Mouse (Mus musculus) gastrocnemius, adult 8-10 months (tissue): ENCODE measurements at regions not wholly inside any gene's neighbourhood (a gene's known extent, or its start where the extent isn't known, plus 50 kb on each side); places are given as distances from the start of the nearest gene placed in this dataset.

ENCODE experiments used
- DNase-seq, 2 experiments: peaks; one replicate each; pipeline ENCODE4 v3.0.0; 2022; ENCODE audit warnings: low spot score in 2 of 2

DNA sequence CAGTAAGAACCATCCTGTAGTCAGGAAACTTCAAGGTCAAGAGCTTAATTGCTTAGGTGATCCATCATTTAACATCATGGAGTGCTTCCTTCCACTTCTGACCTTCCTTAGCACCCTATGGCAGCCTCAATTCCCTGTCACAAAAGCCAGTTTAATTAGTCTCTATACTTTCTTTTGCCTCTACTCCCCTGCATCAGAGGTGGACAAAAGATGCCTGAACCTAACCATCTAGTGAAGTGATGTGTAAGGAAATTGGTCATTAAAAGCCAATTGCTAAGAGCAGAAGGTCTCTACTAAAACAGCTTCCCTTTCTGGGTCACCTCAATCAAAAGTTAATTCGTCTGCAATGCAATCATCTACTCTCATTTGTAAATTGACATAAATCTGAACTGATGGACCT lies 234.3 kb upstream of the Fbxl7 start:
- DNase-seq = no peak

- no peak for DNase-seq
These were observed 237.4 kb upstream of the Fbxl7 start for GRCm38 (mm10) chr15:27132761-27133160.

DNA sequence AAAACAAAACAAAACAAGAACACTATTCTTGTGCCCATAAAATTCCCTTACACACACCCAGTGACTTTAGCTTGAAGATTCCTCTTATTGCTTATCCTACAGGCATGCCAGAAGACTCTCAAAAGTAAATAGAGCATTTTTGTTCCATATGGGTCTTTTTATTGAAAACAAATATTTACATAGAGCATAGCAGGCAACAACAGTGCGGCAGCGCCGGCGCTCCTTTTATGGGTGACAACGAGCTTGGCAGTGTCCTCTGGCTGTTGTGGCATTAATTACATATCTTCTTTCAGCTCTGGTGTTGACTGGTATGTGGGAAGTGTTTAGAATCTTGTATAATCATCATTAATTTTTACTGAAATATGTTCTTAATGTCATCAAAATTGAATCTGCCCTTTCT lies 242.2 kb upstream of the Fbxl7 start:
- DNase-seq = no peak

GRCm38 (mm10) chr15:27145860-27146259 lies 250.5 kb upstream of the Fbxl7 start:
- no peak for DNase-seq

DNA sequence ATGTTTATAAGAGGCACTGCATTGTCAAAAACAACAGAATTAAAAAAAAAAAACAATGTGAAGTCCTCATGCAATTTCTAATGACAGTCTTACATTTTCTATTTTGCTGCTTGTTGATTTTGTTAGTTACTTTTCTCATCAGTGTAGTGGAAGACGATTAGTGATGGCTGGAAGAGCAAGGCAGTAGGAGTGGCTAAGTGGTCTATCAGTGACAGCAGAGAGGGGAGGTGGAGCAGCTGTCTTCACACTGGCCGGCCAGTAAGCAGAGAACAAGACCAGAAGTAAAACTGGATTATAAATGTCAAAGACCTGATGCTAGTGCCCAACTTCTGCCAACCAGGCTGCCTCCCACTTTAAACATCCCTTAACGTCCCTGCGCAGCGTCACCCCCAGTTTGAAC lies 265.6 kb upstream of the Fbxl7 start:
- DNase-seq = no peak

- DNase-seq = no peak
These were observed 272.1 kb upstream of the Fbxl7 start for GRCm38 (mm10) chr15:27167484-27167883.

- DNase-seq = no peak
These were observed 274.5 kb upstream of the Fbxl7 start for GRCm38 (mm10) chr15:27169846-27170245.

DNA sequence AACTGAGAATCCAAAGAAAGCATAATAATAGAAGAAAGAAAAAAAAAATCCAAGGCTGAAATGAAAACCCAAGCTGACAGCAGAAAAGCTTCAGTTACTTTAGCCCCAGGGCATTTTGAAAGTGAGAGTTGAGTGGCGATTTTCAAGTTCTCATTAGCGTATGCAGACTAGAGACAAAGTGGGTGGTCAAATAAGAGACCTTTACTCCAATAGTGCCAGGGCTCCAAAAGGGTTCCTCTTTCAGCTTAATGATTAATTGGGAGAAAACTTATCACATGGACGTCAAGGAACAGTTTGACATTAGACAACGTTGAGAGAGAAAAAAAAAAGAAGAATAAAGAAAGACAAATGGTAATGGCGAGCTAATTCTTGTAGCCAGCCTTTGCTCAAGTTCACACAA lies 278.1 kb upstream of the Fbxl7 start:
- DNase-seq = no peak

- no peak for DNase-seq
These were observed 282.9 kb upstream of the Fbxl7 start for GRCm38 (mm10) chr15:27178084-27178935.

DNA sequence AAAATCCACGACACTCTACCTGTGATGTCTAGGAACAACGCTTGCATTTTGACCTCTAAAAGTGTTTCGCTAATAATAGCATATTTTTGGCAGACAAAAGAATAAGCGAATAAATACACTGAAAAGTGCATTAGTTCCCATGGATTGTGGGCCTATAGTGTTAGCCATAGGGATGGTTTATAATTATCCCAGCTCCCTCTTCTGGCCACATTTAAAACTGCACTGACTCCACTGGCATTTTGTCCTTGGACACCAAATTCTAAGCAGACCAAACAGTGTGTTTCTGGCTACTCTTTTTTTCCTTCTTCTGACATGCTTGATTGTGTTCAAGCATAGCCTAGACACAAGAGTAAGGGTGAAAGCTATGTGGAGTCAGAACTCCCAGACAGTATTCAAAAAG lies 276.8 kb upstream of the Ank start:
- peak in 1 of 2 experiments; percentile 5 for DNase-seq

DNA sequence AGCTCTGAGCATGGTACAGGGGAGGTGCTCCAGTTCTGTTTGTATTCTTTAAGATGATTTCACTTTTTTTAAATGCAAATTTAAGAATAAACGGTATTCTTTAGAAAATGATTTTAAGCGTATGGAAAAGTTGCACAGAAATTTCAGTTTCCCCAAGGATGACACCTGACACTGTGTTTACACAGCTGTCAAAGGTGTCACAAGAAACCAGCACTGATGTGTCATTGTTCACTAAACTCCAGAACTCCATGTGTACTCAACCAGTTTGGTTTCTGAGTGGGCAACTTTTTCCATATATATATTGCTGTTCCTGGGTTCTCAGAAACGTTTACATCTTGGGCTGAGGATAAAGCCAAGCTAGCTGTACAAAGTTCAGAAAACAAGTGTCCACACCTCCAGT lies 265.0 kb upstream of the Ank start:
- no peak for DNase-seq

DNA sequence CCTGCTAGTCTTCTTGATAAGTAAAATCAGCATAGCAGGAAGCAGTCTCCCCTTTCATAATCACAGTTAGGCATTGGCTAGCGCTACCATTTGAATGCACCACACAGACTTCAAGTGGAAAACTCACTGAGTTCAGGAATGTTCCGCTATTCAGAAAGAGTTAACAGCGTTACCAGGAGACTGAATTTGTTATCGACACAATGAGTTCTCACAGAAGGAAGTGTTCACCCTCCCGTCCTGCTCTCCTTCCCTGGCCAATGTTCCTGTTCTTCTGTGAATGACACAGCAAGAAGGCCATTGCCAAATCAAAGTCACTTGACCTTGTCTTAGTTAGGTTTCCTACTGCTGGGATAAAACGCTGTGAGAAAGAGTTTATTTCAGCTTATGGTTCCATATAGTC lies 261.6 kb upstream of the Ank start:
- DNase-seq = no peak

DNA sequence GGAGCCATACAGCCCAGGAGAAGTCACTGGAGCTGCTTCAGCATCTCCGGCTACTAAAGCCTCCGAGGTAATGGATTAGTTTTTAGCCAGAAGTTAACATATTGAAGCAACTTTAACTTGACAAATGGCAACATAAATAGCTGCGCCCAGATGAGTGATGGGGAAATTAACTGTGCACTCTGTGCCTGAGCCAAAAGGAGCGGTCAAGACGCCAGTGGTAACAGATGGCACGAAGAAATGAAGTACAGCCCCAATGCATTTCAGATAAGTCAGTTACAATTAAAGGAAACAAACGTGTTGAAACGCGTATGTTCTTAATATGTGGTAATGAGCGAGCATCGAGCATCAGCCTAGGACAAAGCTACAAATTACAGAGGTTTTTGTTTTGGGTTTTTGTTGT lies 259.0 kb upstream of the Ank start:
- DNase-seq = no peak

DNA sequence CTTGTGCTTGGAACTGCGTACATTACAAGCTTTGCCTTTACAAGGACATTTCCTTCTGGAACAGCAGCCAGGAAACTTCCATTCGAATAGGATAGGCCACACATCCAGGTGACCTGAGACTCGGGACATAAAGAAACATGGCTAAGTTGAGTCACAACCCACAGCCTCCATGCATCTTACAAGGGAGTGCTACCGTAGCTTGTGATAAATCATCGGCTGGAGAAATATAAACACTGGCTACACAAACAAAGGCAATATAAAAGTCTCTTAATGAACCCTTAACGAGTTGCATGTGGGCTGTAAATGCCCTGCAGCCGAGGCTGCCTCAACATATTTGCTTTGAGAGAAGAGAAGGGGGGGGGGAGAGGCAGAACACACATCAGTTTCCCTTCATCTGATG lies 250.1 kb upstream of the Ank start:
- no peak for DNase-seq

GRCm38 (mm10) chr15:27219126-27219738 lies 247.2 kb upstream of the Ank start:
- DNase-seq = no peak

DNA sequence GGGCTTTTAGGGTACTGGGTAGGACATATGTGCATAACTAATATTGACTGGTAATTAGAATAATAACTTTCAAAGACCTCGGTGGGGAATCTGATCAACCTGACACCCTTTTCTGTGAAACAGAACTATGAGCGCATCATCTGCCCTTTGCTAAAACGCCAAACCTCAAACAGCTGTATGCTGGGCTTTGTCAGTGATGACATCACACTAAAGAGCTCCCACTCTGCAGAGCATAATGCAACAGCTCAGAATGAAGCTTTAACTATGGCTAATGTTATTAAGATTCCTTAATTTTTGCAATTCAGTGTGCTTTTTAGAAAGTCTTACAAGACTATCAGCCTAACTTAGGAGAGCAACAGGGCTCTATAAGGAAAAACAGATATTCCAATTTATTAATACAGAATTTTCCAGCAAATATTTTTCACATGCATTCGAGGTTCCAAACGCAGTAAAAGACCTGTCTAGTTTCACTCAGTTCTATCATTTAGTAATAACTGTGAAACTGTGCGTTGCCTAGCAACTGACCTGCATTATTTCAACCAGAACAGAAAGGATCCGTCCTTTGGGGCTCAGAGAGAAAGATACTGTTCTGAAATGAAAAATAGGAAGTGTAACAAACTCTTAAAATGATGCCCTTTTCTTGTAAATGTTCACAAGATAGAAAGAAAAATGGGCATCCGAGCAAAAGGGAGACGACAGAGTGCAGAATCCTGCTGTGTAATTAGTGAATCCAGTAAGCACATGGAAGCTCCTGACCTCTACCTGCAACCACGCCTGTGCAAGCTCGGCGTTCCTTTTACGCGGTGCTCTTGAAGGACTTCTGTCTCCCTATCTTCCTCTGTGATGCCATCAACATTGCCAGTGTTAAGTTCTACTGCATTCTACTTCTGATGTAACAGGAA lies 242.6 kb upstream of the Ank start:
- DNase-seq = no peak

DNA sequence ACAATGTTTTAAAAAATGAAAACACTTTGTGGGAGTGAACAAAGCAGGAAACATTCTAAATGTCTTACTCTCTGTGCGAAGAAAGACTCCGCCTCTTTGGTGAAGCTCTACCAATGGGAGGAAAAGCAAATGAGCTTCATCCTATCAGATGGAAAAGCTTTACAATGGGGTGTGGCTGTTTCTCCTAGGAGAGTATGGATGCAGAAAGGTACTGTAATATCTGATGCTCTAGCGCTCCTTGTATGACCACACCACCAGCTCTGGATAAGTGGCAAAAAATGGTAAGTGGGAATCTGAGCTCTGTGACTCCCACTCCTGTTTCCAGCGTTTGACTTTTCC lies 242.0 kb upstream of the Ank start:
- no peak for DNase-seq

GRCm38 (mm10) chr15:27232804-27233203 lies 233.7 kb upstream of the Ank start:
- DNase-seq = no peak

- DNase-seq = no peak
These were observed 231.7 kb upstream of the Ank start for GRCm38 (mm10) chr15:27234770-27235169.

- no peak for DNase-seq
These were observed 228.2 kb upstream of the Ank start for GRCm38 (mm10) chr15:27238301-27238700.

DNA sequence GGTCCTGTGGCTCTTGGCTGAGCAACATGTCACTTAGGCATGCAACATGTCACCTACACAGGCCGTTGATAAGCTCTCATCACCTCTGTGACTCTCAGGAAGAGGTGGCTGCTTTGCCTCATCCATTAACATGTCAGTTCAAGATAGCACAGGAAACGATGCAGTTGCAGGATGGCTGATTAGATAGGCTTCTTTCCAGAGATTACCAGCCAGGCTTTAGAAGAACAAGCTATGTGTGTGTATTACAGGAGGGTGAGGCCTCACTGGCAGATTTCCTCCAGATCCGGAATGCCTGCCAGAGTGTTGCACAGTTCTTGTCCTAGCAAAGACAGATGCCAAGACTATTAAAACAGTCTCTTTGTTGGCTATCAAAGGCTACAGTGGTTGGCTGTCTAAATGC lies 220.2 kb upstream of the Ank start:
- DNase-seq = no peak
